Mouse (Mus musculus) embryonic facial prominence, embryonic 10.5 days (tissue): ENCODE measurements around the gene Ntm. TPM values are rescaled to one million over a fixed set of nuclear protein-coding genes. Genes with fewer than 3 reads are reported as not detected.
A peak's percentile ranks its signal among the peaks of the same experiment; 100 is the strongest.

ENCODE experiments used
- DNase-seq: peaks from one replicate; pipeline ENCODE4 v3.0.0-alpha.2; 2017; ENCODE audit warnings: low spot score
- H3K27ac ChIP-seq: fragments of 300-500 bp; sonication (generic); replicated peaks from 2 replicates; pipeline ENCODE4 v1.5.1; 2016; ENCODE audit warnings: mild to moderate bottlenecking
- H3K27me3 ChIP-seq: fragments of 300-500 bp; sonication (generic); replicated peaks from 2 replicates; pipeline ENCODE4 v1.6.1; 2016; ENCODE audit warnings: low read depth, mild to moderate bottlenecking; ENCODE audit not compliant: poor library complexity, severe bottlenecking
- H3K36me3 ChIP-seq: fragments of 300-500 bp; sonication (generic); replicated peaks from 2 replicates; pipeline ENCODE4 v1.6.1; 2016; ENCODE audit warnings: mild to moderate bottlenecking, moderate library complexity
- H3K4me1 ChIP-seq: fragments of 300-500 bp; sonication (generic); 2 replicates; pipeline ENCODE4 v1.6.1; 2016
- H3K4me3 ChIP-seq: fragments of 300-500 bp; sonication (generic); 2 replicates; pipeline ENCODE4 v1.5.1; 2016; ENCODE audit warnings: mild to moderate bottlenecking, moderate library complexity
- H3K9me3 ChIP-seq: fragments of 300-500 bp; sonication (generic); 2 replicates; pipeline ENCODE4 v1.6.1; 2016; ENCODE audit warnings: mild to moderate bottlenecking
- WGBS: fragments of 180-500 bp; shearing (Covaris S2); methylation state at CpG from one replicate; pipeline ENCODE4 v1.1.7; 2016; 5-methylcytosine and 5-hydroxymethylcytosine counted together
- polyA plus RNA-seq: library from polyadenylated mRNA; unstranded; fragments of >200 nt; fragmentation: Nextera tagmentation; extraction: Ambion mirVana; gene quantifications from 2 replicates; pipeline ENCODE4 v1.2.1, GENCODE M21; 2016

Gene Ntm
- polyA plus RNA-seq, 1 experiment from 2014 or later = 8.1 TPM

DNA sequence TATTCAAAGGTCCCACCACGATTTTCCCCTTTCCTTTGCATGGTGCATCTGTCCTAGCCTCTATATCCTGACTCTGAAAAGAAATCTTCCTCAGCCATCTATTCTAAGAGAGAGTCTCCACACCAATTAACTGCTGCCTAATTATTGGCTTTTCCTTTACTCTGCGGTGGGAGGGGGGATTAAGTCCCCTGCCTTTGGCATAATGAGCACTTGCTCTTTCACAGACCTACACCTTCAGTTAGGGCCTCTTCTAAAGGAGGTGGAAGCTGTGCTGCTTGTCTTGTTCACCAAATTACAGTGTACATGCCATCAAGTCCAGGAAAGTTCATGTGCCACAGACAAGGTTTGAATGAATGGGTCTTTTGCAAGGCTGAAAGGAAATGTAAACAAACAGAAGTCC is 847.6 kb downstream of the Ntm start:
- Histone ChIP-seq H3K4me3 (no peak overlapping the region), H3K4me1 (no peaks in the 10 kb centered on the region; the same call in 1 of the 2 replicates), H3K27me3 (no peaks in the 10 kb centered on the region), H3K27ac (no peak overlapping the region), H3K36me3 (no peaks in the 10 kb centered on the region), H3K9me3 (no peaks in the 10 kb centered on the region)
- WGBS = 35% methylated on average over 2 of the region's 2 CpGs
- DNase-seq = no peak

GRCm38 (mm10) chr9:29106771-29107170 is 856.2 kb downstream of the Ntm start:
- DNase-seq = no peak
- H3K9me3 ChIP-seq = no peaks in the 10 kb centered on the region
- no peak overlapping the region for H3K27ac ChIP-seq
- no peaks in the 10 kb centered on the region for H3K36me3 ChIP-seq
- no peak overlapping the region for H3K4me3 ChIP-seq
- H3K4me1 ChIP-seq = no peaks in the 10 kb centered on the region
- WGBS = 65% methylated on average over 3 of the region's 3 CpGs
- no peaks in the 10 kb centered on the region for H3K27me3 ChIP-seq

DNA sequence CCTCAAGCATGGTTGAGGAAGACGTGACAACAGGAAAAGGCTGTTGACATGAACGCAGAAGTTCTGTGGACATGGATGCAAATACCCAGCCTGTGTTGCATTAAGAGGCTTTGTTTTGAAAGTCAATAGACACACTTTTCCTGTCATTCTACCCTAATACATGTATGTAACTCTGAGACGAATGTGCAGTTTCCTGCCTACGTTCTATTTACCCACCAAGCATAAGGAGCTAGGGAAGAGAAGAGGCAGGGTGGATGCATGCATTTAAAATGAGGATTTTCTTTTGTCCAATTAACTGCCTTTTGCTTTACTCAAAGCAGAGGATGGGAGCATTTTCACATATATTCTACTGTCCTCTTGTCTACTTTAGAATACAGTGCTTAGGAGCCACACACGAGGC is 858.5 kb downstream of the Ntm start:
- DNase-seq = no peak
- WGBS = 87% methylated on average over 5 of the region's 5 CpGs
- H3K36me3 ChIP-seq = no peaks in the 10 kb centered on the region
- H3K9me3 ChIP-seq = no peaks in the 10 kb centered on the region
- no peak overlapping the region for H3K27ac ChIP-seq
- no peaks in the 10 kb centered on the region for H3K27me3 ChIP-seq
- no peaks in the 10 kb centered on the region for H3K4me1 ChIP-seq
- no peak overlapping the region for H3K4me3 ChIP-seq

DNA sequence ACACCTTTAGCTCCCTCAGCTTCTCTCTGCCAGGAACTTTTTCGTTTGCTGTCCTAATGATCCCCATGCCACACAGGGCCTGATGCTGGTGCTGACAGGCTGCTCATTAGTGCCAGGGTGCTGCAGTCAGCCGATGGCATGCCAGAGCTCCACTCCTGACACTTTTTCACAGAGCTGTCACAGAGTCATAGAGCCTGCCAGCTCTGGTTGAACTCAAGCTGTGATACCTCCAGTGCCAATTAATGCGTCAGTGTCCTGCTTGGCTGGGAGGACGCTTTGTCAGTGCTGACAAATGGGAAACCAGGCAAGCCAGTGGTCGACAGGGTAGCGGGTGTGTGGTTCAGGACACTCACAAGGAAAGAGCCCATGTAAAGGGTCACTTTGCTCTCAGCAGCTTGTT is 858.9 kb downstream of the Ntm start:
- DNase-seq = no peak
- no peak overlapping the region for H3K4me3 ChIP-seq
- no peaks in the 10 kb centered on the region for H3K27me3 ChIP-seq
- H3K4me1 ChIP-seq = no peaks in the 10 kb centered on the region
- H3K27ac ChIP-seq = no peak overlapping the region
- H3K36me3 ChIP-seq = no peaks in the 10 kb centered on the region
- H3K9me3 ChIP-seq = no peaks in the 10 kb centered on the region
- 73% methylated on average over 6 of the region's 6 CpGs for WGBS

- 81% methylated on average over 5 of the region's 5 CpGs for WGBS
- H3K9me3 ChIP-seq = no peaks in the 10 kb centered on the region
- H3K4me1 ChIP-seq = no peaks in the 10 kb centered on the region
- no peaks in the 10 kb centered on the region for H3K36me3 ChIP-seq
- H3K27ac ChIP-seq = no peak overlapping the region
- H3K27me3 ChIP-seq = no peaks in the 10 kb centered on the region
- no peak overlapping the region for H3K4me3 ChIP-seq
- DNase-seq = no peak
Measured at GRCm38 (mm10) chr9:29100624-29101023, 862.3 kb downstream of the Ntm start.

GRCm38 (mm10) chr9:29092443-29092842 is 870.5 kb downstream of the Ntm start:
- no peaks in the 10 kb centered on the region for H3K27me3 ChIP-seq
- no peak overlapping the region for H3K4me3 ChIP-seq
- no peak overlapping the region for H3K27ac ChIP-seq
- DNase-seq = no peak
- no peaks in the 10 kb centered on the region for H3K36me3 ChIP-seq
- no peaks in the 10 kb centered on the region for H3K9me3 ChIP-seq
- no peaks in the 10 kb centered on the region for H3K4me1 ChIP-seq

DNA sequence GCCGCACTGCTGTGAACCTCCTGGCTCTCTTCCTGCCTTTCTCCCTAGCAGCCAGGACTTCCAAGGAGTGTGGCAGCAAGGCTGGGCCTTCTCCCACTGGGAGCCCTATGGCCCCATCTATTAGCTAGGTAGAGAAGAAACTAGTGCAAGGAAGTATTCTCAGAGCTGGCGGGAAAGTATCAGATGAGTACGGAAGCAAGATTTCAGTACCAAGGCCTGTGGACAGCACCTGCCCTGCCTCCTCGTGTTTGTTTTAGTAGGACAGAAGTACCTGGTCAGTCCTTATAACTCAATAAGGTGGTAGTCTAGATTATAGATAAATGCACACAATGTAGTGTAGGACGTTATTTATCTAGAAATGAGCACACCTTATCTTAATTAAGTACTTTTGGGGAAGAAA is 874.3 kb downstream of the Ntm start:
- peak; percentile 37 for DNase-seq
- Histone ChIP-seq H3K4me3 (no peak overlapping the region), H3K4me1 (no peaks in the 10 kb centered on the region), H3K36me3 (no peaks in the 10 kb centered on the region), H3K9me3 (no peaks in the 10 kb centered on the region), H3K27ac (no peak overlapping the region), H3K27me3 (no peaks in the 10 kb centered on the region)
- 53% methylated on average over 5 of the region's 5 CpGs for WGBS

DNA sequence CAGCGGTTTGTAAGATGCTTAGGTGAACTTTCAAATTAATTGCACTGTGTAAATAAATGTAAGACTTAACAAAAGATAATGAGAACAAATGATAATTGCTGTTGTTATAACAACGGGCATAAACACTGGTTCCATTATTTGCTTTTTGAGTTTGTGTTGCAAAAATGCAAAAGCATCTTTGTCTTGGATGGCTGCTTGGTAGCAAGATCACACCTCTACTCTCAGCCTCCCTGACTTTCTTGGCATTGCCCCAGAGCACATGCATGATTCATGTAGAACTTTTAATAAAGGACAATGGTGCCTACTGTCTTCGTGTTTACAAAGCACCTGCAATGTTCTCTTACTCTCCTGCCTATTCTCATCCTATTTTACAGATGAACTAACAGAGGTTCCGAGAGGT is 875.3 kb downstream of the Ntm start:
- no peak for DNase-seq
- no peaks in the 10 kb centered on the region for H3K36me3 ChIP-seq
- no peaks in the 10 kb centered on the region for H3K9me3 ChIP-seq
- no peaks in the 10 kb centered on the region for H3K4me1 ChIP-seq
- H3K4me3 ChIP-seq = no peak overlapping the region
- H3K27me3 ChIP-seq = no peaks in the 10 kb centered on the region
- WGBS = 71% methylated on average over 4 of the region's 4 CpGs
- H3K27ac ChIP-seq = no peak overlapping the region

DNA sequence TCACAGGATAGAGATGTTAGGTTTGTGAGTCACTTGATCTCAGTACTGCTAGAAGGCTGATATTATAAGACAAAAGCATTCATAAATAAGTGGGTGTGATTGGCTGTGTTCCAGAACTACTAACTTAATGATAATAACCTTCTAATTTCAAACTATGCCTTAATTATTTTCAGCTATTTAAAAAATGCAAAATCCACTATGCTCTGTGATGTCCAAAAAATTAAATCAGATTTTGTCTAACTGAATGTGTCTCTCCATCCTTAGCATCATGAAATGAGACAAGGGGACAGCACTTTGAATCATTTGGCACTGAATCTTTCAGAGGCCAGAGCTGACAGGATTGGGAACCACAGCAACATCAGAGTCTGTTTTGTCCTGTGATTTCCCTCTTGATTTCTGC is 875.8 kb downstream of the Ntm start:
- no peak for DNase-seq
- no peaks in the 10 kb centered on the region for H3K36me3 ChIP-seq
- no peak overlapping the region for H3K4me3 ChIP-seq
- no peaks in the 10 kb centered on the region for H3K27me3 ChIP-seq
- no peaks in the 10 kb centered on the region for H3K9me3 ChIP-seq
- H3K27ac ChIP-seq = no peak overlapping the region
- H3K4me1 ChIP-seq = no peaks in the 10 kb centered on the region

- Histone ChIP-seq H3K27ac (no peak overlapping the region), H3K9me3 (no peaks in the 10 kb centered on the region), H3K4me3 (no peak overlapping the region), H3K36me3 (no peaks in the 10 kb centered on the region), H3K4me1 (no peaks in the 10 kb centered on the region), H3K27me3 (no peaks in the 10 kb centered on the region)
- DNase-seq = no peak
- WGBS = 85% methylated on average over 5 of the region's 5 CpGs
Measured at GRCm38 (mm10) chr9:29075924-29076577, 886.9 kb downstream of the Ntm start.

DNA sequence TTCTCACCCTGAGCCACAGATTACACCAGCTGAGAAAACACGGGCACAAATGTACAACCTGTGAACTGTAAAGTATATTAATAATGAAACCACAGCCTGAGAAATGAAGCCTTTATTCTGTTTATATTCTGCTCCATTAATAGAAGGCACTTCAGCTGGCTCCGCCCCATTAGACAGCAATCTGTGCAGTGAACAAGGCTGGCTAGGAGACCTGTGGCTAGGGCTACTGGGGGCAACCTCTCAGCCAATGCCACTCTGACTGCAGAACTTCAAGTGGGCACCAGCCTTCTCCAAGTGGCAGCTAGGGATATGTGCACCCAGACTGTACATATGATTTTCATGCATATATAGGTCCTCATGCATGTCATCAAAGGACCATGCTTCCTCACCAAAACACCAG is 887.7 kb downstream of the Ntm start:
- Histone ChIP-seq H3K27me3 (no peaks in the 10 kb centered on the region), H3K27ac (no peak overlapping the region), H3K4me3 (no peak overlapping the region), H3K4me1 (no peaks in the 10 kb centered on the region), H3K9me3 (no peaks in the 10 kb centered on the region), H3K36me3 (no peaks in the 10 kb centered on the region)
- 85% methylated on average over 2 of the region's 2 CpGs for WGBS
- DNase-seq = no peak

GRCm38 (mm10) chr9:29074494-29074893 is 888.4 kb downstream of the Ntm start:
- H3K4me1 ChIP-seq = no peaks in the 10 kb centered on the region
- H3K27ac ChIP-seq = no peak overlapping the region
- no peaks in the 10 kb centered on the region for H3K27me3 ChIP-seq
- H3K36me3 ChIP-seq = no peaks in the 10 kb centered on the region
- 56% methylated on average over 2 of the region's 2 CpGs for WGBS
- H3K9me3 ChIP-seq = no peaks in the 10 kb centered on the region
- DNase-seq = no peak
- no peak overlapping the region for H3K4me3 ChIP-seq

DNA sequence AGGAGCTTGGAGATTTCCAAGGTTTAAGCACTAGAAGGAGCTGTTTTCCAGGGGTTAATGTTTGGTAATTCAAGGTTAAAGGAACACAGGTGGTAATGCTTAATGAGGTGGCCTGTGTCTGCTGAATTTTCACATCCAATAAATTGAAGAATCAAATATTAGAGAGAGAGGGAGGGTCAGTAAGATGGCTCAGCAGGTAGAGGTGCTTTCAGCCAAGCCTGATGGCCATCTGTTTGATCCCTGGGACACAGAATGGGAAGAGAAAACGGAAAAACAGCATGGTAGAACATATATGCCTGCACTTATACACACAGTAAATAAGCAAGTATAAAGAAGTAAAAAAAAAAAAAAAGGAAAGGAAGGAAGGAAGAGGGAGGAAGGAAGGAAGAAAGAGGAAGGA is 890.9 kb downstream of the Ntm start:
- no peak overlapping the region for H3K4me3 ChIP-seq
- H3K36me3 ChIP-seq = no peaks in the 10 kb centered on the region
- no peak overlapping the region for H3K27ac ChIP-seq
- no peaks in the 10 kb centered on the region for H3K9me3 ChIP-seq
- H3K4me1 ChIP-seq = no peaks in the 10 kb centered on the region
- DNase-seq = no peak
- no peaks in the 10 kb centered on the region for H3K27me3 ChIP-seq
- WGBS = 80% methylated on average over 1 of the region's 1 CpGs

DNA sequence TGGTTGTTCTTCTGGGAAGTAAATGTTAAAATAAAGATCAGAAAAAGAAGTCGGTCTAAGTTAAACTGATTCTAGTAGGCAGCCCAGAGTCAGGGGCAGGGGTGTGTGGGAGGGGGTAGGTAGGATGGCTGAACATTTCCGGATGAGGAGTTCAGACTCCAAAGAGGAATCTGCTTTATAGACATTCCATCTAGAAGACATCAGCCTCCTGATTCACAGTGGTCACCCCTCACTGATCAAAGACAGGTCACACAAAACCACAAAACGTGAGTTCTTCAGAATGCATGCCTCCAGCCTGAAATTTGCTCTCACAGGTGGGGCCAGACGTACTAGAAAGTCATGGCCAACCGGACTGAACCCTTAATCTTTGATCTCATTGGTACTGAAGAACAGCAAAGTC is 895.4 kb downstream of the Ntm start:
- no peak overlapping the region for H3K4me3 ChIP-seq
- H3K27me3 ChIP-seq = no peaks in the 10 kb centered on the region
- H3K36me3 ChIP-seq = no peaks in the 10 kb centered on the region
- DNase-seq = no peak
- H3K9me3 ChIP-seq = no peaks in the 10 kb centered on the region
- 79% methylated on average over 5 of the region's 5 CpGs for WGBS
- H3K4me1 ChIP-seq = no peaks in the 10 kb centered on the region
- H3K27ac ChIP-seq = no peak overlapping the region
